In genomic region chr13:103334392-103334686, GRCm38 (mm10) we compare ENCODE assay signal across 8 mouse cellular contexts. TPM values are rescaled to one million over a fixed set of nuclear protein-coding genes. Genes with fewer than 3 reads are reported as not detected.
A peak's percentile ranks its signal among the peaks of the same experiment; 100 is the strongest.
DNase-seq lines count a peak whose midpoint lies in the region; ATAC-seq and TF ChIP-seq lines count a peak whose summit lies in the region.

TSS of gene Mast4 (minus strand) at chr13:103334497.

- peak within 1 kb of the TSS; percentile 38 for H3K4me3 ChIP-seq in cortical plate, adult 2 months (ENCODE audit: insufficient read depth, low read length)
- peak within 1 kb of the TSS; percentile 71 for H3K4me3 ChIP-seq in hindbrain, postnatal 0 days (ENCODE audit: low read length)

- peak; percentile 91 for ATAC-seq in hindbrain, postnatal 0 days

- peak within 1 kb of the TSS; percentile 97 for H3K4me2 ChIP-seq in hindbrain, postnatal 0 days (ENCODE audit: low read depth, low read length)

- H3K27me3 ChIP-seq in hindbrain, postnatal 0 days (ENCODE audit: insufficient read depth, low read length), result peaks cover 5% of the 10 kb centered on the region; the same call in 1 of the 2 replicates

- TF ChIP-seq POLR2A in cortical plate, adult 2 months (IDR thresholded peaks at IDR 0.05; ENCODE audit: extremely low read depth, insufficient read depth, low read length), result peak; percentile 47; the same call in 1 of the 2 replicates

- no peaks in the 10 kb centered on the region for H3K4me1 ChIP-seq in cortical plate, adult 2 months (ENCODE audit: control insufficient read depth, insufficient read depth, low read length)
- peaks cover 4% of the 10 kb centered on the region for H3K4me1 ChIP-seq in hindbrain, postnatal 0 days (ENCODE audit: insufficient read depth, low read length)

- H3K9me3 ChIP-seq in hindbrain, postnatal 0 days (ENCODE audit: low read length), result no peaks in the 10 kb centered on the region

- TF ChIP-seq CTCF in cortical plate, adult 2 months (IDR thresholded peaks at IDR 0.05; ENCODE audit: extremely low read depth, insufficient read depth, low read length), result no peak
- no peak for TF ChIP-seq CTCF in hindbrain, postnatal 0 days (IDR thresholded peaks at IDR 0.05; ENCODE audit: low read depth)

- WGBS in hindbrain, postnatal 0 days, result under 1% methylated on average over 32 of the region's 44 CpGs

- H3K27ac ChIP-seq in cortical plate, adult 2 months (ENCODE audit: insufficient read depth, low read length), result 0 out of 2 replicates have a peak within 1 kb of the TSS, but pooled peaks have one; percentile 7
- H3K27ac ChIP-seq in hindbrain, postnatal 0 days, result no peak within 1 kb of the TSS

- peak; percentile 97 for DNase-seq in adrenal gland, adult 2 months
- peak; percentile 91 for DNase-seq in gastrocnemius, postnatal 10 days
- peak; percentile 85 for DNase-seq in hindbrain, postnatal 0 days (ENCODE audit: low spot score)
- peak; percentile 84 to 88 for DNase-seq in left cerebral cortex, adult 8-10 months (ENCODE audit: low spot score in 2 of 2)
- peak; percentile 90 to 91 for DNase-seq in lung, postnatal 4 days
- peak; percentile 90 for DNase-seq in right cerebral cortex, postnatal 25 days
- DNase-seq in B cell, adult 2 months, result no peak

- H3K9ac ChIP-seq in hindbrain, postnatal 0 days (replicated peaks; ENCODE audit: low read length), result peak within 1 kb of the TSS; percentile 51

- no peaks in the 10 kb centered on the region for H3K36me3 ChIP-seq in hindbrain, postnatal 0 days (ENCODE audit: insufficient read depth, low read length)

RNA-seq across cellular contexts. Expression of gene Mast4, which starts in this region (rescaled TPM):
- total RNA-seq in adrenal gland, adult 2 months (2021), result 10 to 100 TPM; 66.8 to 88.8 TPM
- polyA plus RNA-seq in adrenal gland, adult 2 months (2012; rRNA removed), result 37.1 and 40.6 TPM in 2 replicates
- polyA plus RNA-seq in cortical plate, adult 2 months (2012; rRNA removed), result 19.6 and 20.1 TPM in 2 replicates
- 10 to 100 TPM; 33.1 to 46.3 TPM for total RNA-seq in gastrocnemius, postnatal 10 days (2021)
- 31.7 and 58.1 TPM in 2 replicates for total RNA-seq in hindbrain, postnatal 0 days (2014; rRNA removed)
- 17.9 and 23.5 TPM in 2 replicates for polyA plus RNA-seq in hindbrain, postnatal 0 days (2015; fragmentation: Nextera tagmentation; extraction: Ambion mirVana)
- 10 to 100 TPM; 50.1 to 60.0 (median 54.7) TPM for total RNA-seq in left cerebral cortex, adult 8-10 months (2022)

Comparison
In these comparisons a context has a peak if more than half of its experiments do, and no peak if none do; other contexts are left out.
1. DNase-seq: peak in adrenal gland, adult 2 months (single experiment), gastrocnemius, postnatal 10 days (single experiment), hindbrain, postnatal 0 days (single experiment), left cerebral cortex, adult 8-10 months (2 of 2), lung, postnatal 4 days (2 of 2) and right cerebral cortex, postnatal 25 days (single experiment); none in B cell, adult 2 months (0 of 2).